Comparison of ENCODE assay signal across 24 mouse cellular contexts in the genomic region with DNA sequence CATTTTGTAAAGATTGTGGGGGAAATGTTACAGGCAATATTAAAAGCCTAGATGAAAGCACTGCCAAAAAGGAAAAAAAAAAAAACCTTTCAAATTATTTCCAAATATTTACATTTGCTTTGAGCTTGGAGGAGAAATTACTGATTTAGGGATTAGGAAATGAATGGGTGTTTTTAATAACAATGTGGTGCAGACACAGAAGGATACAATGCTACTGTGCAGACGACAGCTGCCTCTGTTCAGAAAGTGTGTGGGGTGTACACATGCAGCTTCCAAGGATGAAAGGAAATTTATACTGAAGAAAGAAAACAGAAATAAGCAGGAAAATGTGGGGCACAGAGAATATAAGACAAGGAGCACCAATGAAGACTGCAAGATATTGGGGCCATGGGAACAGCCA.
A peak's percentile ranks its signal among the peaks of the same experiment; 100 is the strongest.
DNase-seq lines count a peak whose midpoint lies in the region; ATAC-seq lines count a peak whose summit lies in the region.
"Had no signal": no experiment of that assay in that cellular context is flagged by ENCODE, and none has a peak within 500 bp of the region (broad histone marks: within the 10 kb centered on the region; RNA-seq: fewer than 3 reads in every experiment).

No protein-coding gene starts in this region.

- H3K9me3 ChIP-seq in midbrain, embryonic 14.5 days (ENCODE audit: control insufficient read depth, low read length) = no peaks in the 10 kb centered on the region
- no peaks in the 10 kb centered on the region for H3K9me3 ChIP-seq in midbrain, embryonic 16.5 days (replicated peaks; ENCODE audit: control insufficient read depth, low read length, poor library complexity, severe bottlenecking)
- H3K9me3 ChIP-seq in liver, embryonic 11.5 days (ENCODE audit: control insufficient read depth, low read length) = no peaks in the 10 kb centered on the region
- H3K9me3 ChIP-seq: embryonic facial prominence, embryonic 10.5 days; heart, embryonic 13.5 days; intestine, embryonic 15.5 days; neural tube, embryonic 15.5 days had no signal

- H3K9ac ChIP-seq in midbrain, embryonic 14.5 days (replicated peaks; ENCODE audit: low read length) = no peak overlapping the region
- H3K9ac ChIP-seq in midbrain, embryonic 16.5 days (ENCODE audit: low read depth, low read length) = no peak overlapping the region
- no peak overlapping the region for H3K9ac ChIP-seq in liver, embryonic 11.5 days (ENCODE audit: low read depth, low read length)
- H3K9ac ChIP-seq: heart, embryonic 13.5 days; hindbrain, embryonic 14.5 days; intestine, embryonic 15.5 days; liver, postnatal 0 days; neural tube, embryonic 15.5 days had no signal

- DNase-seq in layer of hippocampus, adult 18-20 months (ENCODE audit: low spot score in 2 of 2) = peak; percentile 10 to 48
- no peak for DNase-seq in layer of hippocampus, postnatal 25 days (ENCODE audit: extremely low spot score in 1 of 2, low spot score in 1 of 2)
- DNase-seq in midbrain, embryonic 14.5 days = peak; percentile 8
- peak; percentile 5 to 15 for DNase-seq in layer of hippocampus, adult 8-10 months (ENCODE audit: low spot score in 2 of 2)
- DNase-seq in thymus, postnatal 36 days = no peak
- DNase-seq in liver, embryonic 11.5 days (ENCODE audit: low spot score) = no peak
- DNase-seq: adrenal gland, postnatal 36 days; B cell, adult 2 months; cerebellum, adult 8-10 months; gastrocnemius, postnatal 10 days; heart, adult 11 months; heart, postnatal 36 days; kidney, adult 9 months; left cerebral cortex, postnatal 4 days; liver; liver, postnatal 0 days; lung, postnatal 36 days; spleen, adult 18-20 months had no signal

- no peak overlapping the region for H3K4me2 ChIP-seq in midbrain, embryonic 14.5 days (ENCODE audit: low read length)
- H3K4me2 ChIP-seq in midbrain, embryonic 16.5 days (ENCODE audit: low read length) = no peak overlapping the region
- H3K4me2 ChIP-seq in liver, embryonic 11.5 days = no peak overlapping the region
- H3K4me2 ChIP-seq: heart, embryonic 13.5 days; hindbrain, embryonic 14.5 days; intestine, embryonic 15.5 days; neural tube, embryonic 15.5 days had no signal

- H3K27ac ChIP-seq in midbrain, embryonic 14.5 days (replicated peaks; ENCODE audit: low read depth, low read length) = no peak overlapping the region
- no peak overlapping the region for H3K27ac ChIP-seq in midbrain, embryonic 16.5 days (ENCODE audit: low read length)
- no peak overlapping the region for H3K27ac ChIP-seq in liver, embryonic 11.5 days (ENCODE audit: low read depth, low read length)
- H3K27ac ChIP-seq: embryonic facial prominence, embryonic 10.5 days; heart, embryonic 13.5 days; hindbrain, embryonic 14.5 days; intestine, embryonic 15.5 days; neural tube, embryonic 15.5 days had no signal

- H3K27me3 ChIP-seq in midbrain, embryonic 14.5 days (ENCODE audit: control insufficient read depth, insufficient read depth, low read length) = no peaks in the 10 kb centered on the region
- no peaks in the 10 kb centered on the region for H3K27me3 ChIP-seq in midbrain, embryonic 16.5 days (ENCODE audit: control insufficient read depth, insufficient read depth, low read depth, low read length)
- no peaks in the 10 kb centered on the region for H3K27me3 ChIP-seq in liver, embryonic 11.5 days (replicated peaks; ENCODE audit: control insufficient read depth, insufficient read depth, low read length)
- H3K27me3 ChIP-seq: heart, embryonic 13.5 days; intestine, embryonic 15.5 days; neural tube, embryonic 15.5 days had no signal

- no peak; the same call in 1 of the 2 replicates for ATAC-seq in midbrain, embryonic 14.5 days (ENCODE audit: low FRiP score, low TSS enrichment)
- no peak for ATAC-seq in midbrain, embryonic 16.5 days
- ATAC-seq in liver, embryonic 11.5 days (replicated peaks; ENCODE audit: low FRiP score) = no peak
- ATAC-seq: intestine, embryonic 15.5 days; liver, postnatal 0 days had no signal

- H3K4me3 ChIP-seq in midbrain, embryonic 14.5 days (replicated peaks; ENCODE audit: low read depth, low read length) = no peak overlapping the region
- no peak overlapping the region for H3K4me3 ChIP-seq in midbrain, embryonic 16.5 days (ENCODE audit: low read depth, low read length)
- no peak overlapping the region for H3K4me3 ChIP-seq in liver, embryonic 11.5 days (ENCODE audit: low read depth, low read length)
- H3K4me3 ChIP-seq: embryonic facial prominence, embryonic 10.5 days; heart, embryonic 13.5 days; intestine, embryonic 15.5 days; neural tube, embryonic 15.5 days had no signal

- no peaks in the 10 kb centered on the region for H3K4me1 ChIP-seq in midbrain, embryonic 14.5 days (ENCODE audit: control insufficient read depth, insufficient read depth, low read length)
- H3K4me1 ChIP-seq in midbrain, embryonic 16.5 days (ENCODE audit: control insufficient read depth, insufficient read depth, low read length) = no peaks in the 10 kb centered on the region
- no peaks in the 10 kb centered on the region for H3K4me1 ChIP-seq in liver, embryonic 11.5 days (replicated peaks; ENCODE audit: control insufficient read depth, insufficient read depth, low read length)
- H3K4me1 ChIP-seq: embryonic facial prominence, embryonic 10.5 days; heart, embryonic 13.5 days; intestine, embryonic 15.5 days; neural tube, embryonic 15.5 days had no signal

- WGBS in midbrain, embryonic 14.5 days = 9% methylated on average over 1 of the region's 1 CpGs
- WGBS in midbrain, embryonic 16.5 days = 6% methylated on average over 1 of the region's 1 CpGs
- 57% methylated on average over 1 of the region's 1 CpGs for WGBS in liver, embryonic 11.5 days

- no peaks in the 10 kb centered on the region for H3K36me3 ChIP-seq in midbrain, embryonic 14.5 days (ENCODE audit: control insufficient read depth, insufficient read depth, low read length)
- no peaks in the 10 kb centered on the region for H3K36me3 ChIP-seq in midbrain, embryonic 16.5 days (ENCODE audit: control insufficient read depth, insufficient read depth, low read length)
- no peaks in the 10 kb centered on the region for H3K36me3 ChIP-seq in liver, embryonic 11.5 days (ENCODE audit: control insufficient read depth, insufficient read depth, low read length)
- H3K36me3 ChIP-seq: embryonic facial prominence, embryonic 10.5 days; heart, embryonic 13.5 days; intestine, embryonic 15.5 days; neural tube, embryonic 15.5 days had no signal

Comparison
In these comparisons a context has a peak if more than half of its experiments do, and no peak if none do; other contexts are left out.
1. DNase-seq: peak in layer of hippocampus, adult 18-20 months (2 of 2), midbrain, embryonic 14.5 days (single experiment) and layer of hippocampus, adult 8-10 months (2 of 2); none in layer of hippocampus, postnatal 25 days (0 of 2), thymus, postnatal 36 days (0 of 2) and liver, embryonic 11.5 days (single experiment).